Mouse (Mus musculus): ENCODE results near the gene Hes1.

GRCm38 (mm10) chr16:30055361-30055889 is 8.8 kb upstream of the Hes1 start:
- TF ChIP-seq CTCF (conservative IDR thresholded peaks at IDR 0.05; ENCODE audit: low read length) = no peak
- peak; percentile 65; the same call in 1 of the 2 replicates for TF ChIP-seq NANOG (IDR thresholded peaks at IDR 0.05; ENCODE audit: borderline replicate concordance, low read length)
